Mouse (Mus musculus): Measurements from ENCODE around the gene Fto. TPM values are rescaled to one million over a fixed set of nuclear protein-coding genes. Genes with fewer than 3 reads are reported as not detected.

The Fto gene
- polyA plus RNA-seq, 1 experiment from 2014 or later = 107 TPM

DNA sequence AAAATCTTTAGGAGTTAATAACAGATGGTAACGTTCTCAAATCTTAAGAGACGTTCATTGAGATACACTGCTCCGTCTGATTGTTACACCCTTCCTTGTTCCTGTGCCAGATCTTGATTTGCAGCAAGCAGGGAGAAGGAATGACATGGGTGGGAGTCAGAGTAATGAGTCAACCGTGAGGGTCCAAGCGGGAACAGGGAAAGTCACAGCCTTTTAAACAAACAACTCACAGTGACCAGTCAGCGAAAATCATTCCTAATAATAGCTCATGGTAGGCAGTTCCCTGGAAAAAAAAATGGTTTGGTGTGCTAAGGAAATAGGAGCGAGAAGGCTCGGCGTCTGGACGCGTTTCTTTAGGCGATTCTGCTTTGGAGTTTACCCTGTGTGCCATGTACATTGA is 208.9 kb downstream of the Fto start:
- ATAC-seq (ENCODE audit: insufficient number of reproducible peaks, insufficient read depth, low FRiP score, low TSS enrichment, low read depth) = no peak
- H3K4me1 ChIP-seq = peaks cover 22% of the 10 kb centered on the region
- WGBS = 72% methylated on average over 12 of the region's 12 CpGs

DNA sequence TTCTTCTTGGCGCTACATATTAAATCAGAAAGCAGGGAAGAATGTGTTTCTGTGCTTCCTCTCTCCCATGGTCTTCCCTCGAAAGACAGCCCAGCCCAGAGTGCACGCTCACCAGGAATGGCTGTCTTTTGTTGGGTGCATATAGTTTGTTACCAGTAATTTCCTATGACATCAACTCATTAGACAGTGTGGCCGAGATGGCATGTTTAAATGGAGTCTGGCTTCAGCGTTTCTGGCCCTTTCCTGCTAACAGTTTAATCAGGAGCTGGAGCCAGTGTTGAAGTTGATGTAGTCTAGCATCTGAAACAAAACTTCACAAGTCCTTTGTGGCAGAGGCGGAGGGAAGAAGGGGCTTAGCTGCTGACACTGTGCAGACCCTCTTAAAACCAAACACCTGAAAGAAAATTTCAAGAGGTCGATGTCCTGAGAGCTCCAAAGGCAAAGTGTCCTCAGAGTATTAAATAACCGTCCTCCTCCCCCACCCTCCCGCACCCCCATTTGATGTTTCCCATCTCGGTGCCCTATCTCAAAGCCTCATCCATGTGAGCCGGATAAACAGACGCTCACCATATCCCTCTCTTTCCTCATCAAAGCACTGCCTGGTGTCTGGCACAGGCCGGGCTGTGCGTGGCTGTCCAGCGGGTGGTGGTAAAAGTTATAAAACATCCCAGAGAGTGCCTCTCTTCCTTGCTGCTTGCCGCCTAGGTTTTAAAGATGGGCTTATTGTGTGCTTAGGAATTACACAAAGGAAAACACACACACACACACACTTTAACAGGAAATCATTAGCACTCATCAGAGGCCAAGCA is 210.9 kb downstream of the Fto start:
- Histone ChIP-seq H3K36me3 (peaks cover 8% of the 10 kb centered on the region), H3K4me2 (no peak overlapping the region), H3K9ac (no peak overlapping the region), H3K9me3 (no peaks in the 10 kb centered on the region), H3K4me1 (peaks cover 24% of the 10 kb centered on the region), H3K4me3 (no peak overlapping the region), H3K27ac (no peak overlapping the region), H3K27me3 (peaks cover 29% of the 10 kb centered on the region)
- ATAC-seq (ENCODE audit: insufficient number of reproducible peaks, insufficient read depth, low FRiP score, low TSS enrichment, low read depth) = no peak
- WGBS = 29% methylated on average over 16 of the region's 16 CpGs

More for the DNA sequence above, 208.9 kb downstream of the Fto start:
- no peak overlapping the region for H3K4me2 ChIP-seq
- no peak overlapping the region for H3K4me3 ChIP-seq
- H3K27ac ChIP-seq = no peak overlapping the region
- H3K27me3 ChIP-seq = peaks cover 14% of the 10 kb centered on the region
- no peak overlapping the region for H3K9ac ChIP-seq
- no peaks in the 10 kb centered on the region for H3K9me3 ChIP-seq
- H3K36me3 ChIP-seq = peaks cover 8% of the 10 kb centered on the region

DNA sequence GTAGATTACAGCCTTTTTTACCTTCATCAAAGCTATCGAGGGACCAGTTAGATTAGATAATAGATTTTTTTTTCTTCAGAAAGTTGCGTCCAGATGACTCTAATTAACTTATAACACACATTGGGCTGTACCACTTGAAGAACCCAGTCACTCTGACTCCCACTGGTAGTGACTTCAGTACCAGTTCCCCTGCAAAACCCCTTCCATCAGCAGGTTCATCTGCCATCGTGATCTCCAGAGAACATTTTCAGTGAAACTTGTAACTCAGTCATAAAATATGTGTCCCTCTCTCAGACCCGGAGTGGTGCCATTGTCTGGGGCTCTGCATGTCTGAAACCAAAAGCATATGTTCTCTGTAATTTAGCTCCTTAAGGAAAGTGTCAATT is 211.5 kb downstream of the Fto start:
- WGBS = 15% methylated on average over 4 of the region's 4 CpGs
- Histone ChIP-seq H3K9ac (no peak overlapping the region), H3K36me3 (peaks cover 8% of the 10 kb centered on the region), H3K4me1 (peaks cover 26% of the 10 kb centered on the region), H3K9me3 (no peaks in the 10 kb centered on the region), H3K4me3 (no peak overlapping the region), H3K4me2 (no peak overlapping the region), H3K27me3 (peaks cover 31% of the 10 kb centered on the region), H3K27ac (no peak overlapping the region)
- ATAC-seq (ENCODE audit: insufficient number of reproducible peaks, insufficient read depth, low FRiP score, low TSS enrichment, low read depth) = no peak

DNA sequence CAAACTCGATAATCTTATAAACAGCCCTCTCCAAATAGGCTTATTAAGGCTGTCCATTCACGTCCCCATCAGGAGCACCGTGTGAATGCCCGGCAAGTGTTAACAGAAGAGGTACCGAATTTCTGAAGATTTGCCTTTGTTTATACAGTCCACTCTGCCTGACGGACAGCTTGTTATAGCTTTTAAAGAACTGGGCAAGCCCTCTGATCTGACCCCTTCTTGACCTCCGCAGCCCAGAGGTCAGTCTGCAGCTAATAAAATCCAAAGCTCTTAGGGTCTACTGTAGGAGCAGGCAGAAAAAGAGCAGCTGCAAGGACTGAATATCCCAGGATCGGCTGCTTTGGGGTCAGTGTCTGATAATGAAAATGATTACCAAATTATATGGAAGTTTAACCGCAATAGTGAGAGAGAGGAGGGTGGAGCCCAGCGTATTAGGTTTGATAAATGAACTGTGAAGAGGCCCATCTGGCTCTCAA is 212.1 kb downstream of the Fto start:
- H3K27me3 ChIP-seq = peaks cover 31% of the 10 kb centered on the region
- no peak for ATAC-seq (ENCODE audit: insufficient number of reproducible peaks, insufficient read depth, low FRiP score, low TSS enrichment, low read depth)

DNA sequence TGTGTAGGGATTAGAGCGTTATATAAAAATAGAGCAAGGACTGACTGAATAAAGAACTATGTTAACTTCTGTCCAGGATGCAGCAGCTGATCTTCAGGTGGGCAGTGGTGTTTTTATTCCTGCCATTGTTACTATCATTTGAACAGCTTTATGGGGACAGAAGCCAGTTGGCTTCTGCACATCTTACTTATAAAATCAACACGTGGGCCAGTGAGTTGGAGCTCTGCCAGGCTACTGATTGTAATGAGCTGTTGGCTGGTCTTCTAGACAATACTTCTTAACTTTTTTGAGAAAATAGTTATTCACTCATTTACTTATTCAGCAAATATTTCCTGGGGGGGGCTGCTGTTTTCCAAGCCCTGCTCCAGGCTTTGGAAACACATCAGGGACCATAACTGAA is 215.6 kb downstream of the Fto start:
- Histone ChIP-seq H3K27me3 (peaks cover 44% of the 10 kb centered on the region), H3K4me3 (no peak overlapping the region), H3K9me3 (no peaks in the 10 kb centered on the region), H3K9ac (no peak overlapping the region), H3K36me3 (no peaks in the 10 kb centered on the region), H3K27ac (no peak overlapping the region), H3K4me2 (no peak overlapping the region), H3K4me1 (peaks cover 51% of the 10 kb centered on the region)
- 65% methylated on average over 2 of the region's 2 CpGs for WGBS
- ATAC-seq (ENCODE audit: insufficient number of reproducible peaks, insufficient read depth, low FRiP score, low TSS enrichment, low read depth) = no peak

More for the DNA sequence above, 212.1 kb downstream of the Fto start:
- Histone ChIP-seq H3K9ac (no peak overlapping the region), H3K27ac (no peak overlapping the region), H3K4me1 (peaks cover 26% of the 10 kb centered on the region), H3K36me3 (peaks cover 8% of the 10 kb centered on the region), H3K4me3 (no peak overlapping the region), H3K9me3 (no peaks in the 10 kb centered on the region), H3K4me2 (no peak overlapping the region)
- WGBS = 12% methylated on average over 10 of the region's 10 CpGs

DNA sequence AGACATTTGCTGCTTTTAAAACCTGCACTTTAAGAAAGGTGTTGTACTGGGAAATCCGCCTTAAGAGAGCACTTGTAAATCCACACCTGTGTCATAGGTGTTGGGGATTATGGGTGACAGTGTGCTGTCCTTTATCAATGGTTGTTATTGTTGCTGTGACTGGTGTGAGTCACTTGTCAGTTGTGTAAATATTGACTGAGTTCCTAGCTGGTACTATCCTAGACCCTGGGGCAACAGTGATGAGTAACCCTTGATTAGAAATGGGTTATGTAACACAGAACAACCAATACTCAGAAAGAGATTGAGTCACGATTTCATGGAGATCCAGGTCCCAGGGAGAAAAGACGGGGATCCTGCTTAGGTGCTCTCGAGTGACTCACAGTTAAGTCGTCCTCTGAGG is 216.4 kb downstream of the Fto start:
- Histone ChIP-seq H3K4me3 (no peak overlapping the region), H3K27me3 (peaks cover 45% of the 10 kb centered on the region), H3K4me1 (peaks cover 51% of the 10 kb centered on the region), H3K9me3 (no peaks in the 10 kb centered on the region), H3K27ac (no peak overlapping the region), H3K9ac (no peak overlapping the region), H3K36me3 (no peaks in the 10 kb centered on the region), H3K4me2 (no peak overlapping the region)
- ATAC-seq (ENCODE audit: insufficient number of reproducible peaks, insufficient read depth, low FRiP score, low TSS enrichment, low read depth) = no peak
- WGBS = 84% methylated on average over 5 of the region's 5 CpGs

DNA sequence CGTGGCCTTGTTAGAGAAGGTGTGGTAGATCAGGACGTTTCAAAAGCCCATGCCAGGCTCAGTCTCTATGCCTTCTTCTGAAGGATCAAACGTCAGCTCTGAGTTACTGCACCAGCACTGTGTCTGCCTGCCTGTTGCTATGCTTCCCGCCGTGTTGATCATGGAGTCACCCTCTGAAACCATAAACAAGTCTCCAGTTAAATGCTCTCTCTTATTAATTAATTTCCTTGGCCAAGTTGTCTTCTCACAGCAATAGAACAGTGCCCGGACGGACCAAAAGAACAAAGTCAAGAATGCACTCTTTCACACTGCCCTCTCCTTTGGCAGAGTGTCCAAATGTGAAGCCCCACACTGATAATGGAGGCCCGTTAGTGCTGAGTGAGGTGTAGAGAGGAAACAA is 217.3 kb downstream of the Fto start:
- Histone ChIP-seq H3K4me3 (no peak overlapping the region), H3K9me3 (no peaks in the 10 kb centered on the region), H3K4me2 (no peak overlapping the region), H3K4me1 (peaks cover 44% of the 10 kb centered on the region), H3K9ac (no peak overlapping the region), H3K36me3 (no peaks in the 10 kb centered on the region), H3K27me3 (peaks cover 46% of the 10 kb centered on the region), H3K27ac (no peak overlapping the region)
- no peak for ATAC-seq (ENCODE audit: insufficient number of reproducible peaks, insufficient read depth, low FRiP score, low TSS enrichment, low read depth)
- WGBS = 85% methylated on average over 8 of the region's 8 CpGs

DNA sequence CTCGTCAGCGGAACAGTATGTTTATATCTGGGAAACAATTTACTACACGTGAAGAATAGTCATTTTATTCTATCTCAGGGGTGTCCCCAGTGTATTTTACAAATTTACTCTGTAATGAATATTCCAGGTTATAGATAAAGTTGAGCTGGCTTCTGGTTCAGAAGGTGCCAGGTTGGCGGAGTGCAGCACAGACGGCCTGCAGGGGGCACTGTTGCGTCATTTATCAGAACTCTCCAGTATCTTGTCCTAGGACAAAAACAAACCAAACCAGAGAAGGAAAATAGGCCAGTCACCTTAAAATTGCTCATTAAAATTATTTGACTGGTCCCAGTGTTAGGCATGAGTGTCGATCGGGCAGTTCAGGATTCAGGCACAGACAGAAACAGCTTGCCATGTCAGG is 218.6 kb downstream of the Fto start:
- Histone ChIP-seq H3K36me3 (no peaks in the 10 kb centered on the region), H3K4me2 (no peak overlapping the region), H3K9me3 (no peaks in the 10 kb centered on the region), H3K4me3 (no peak overlapping the region), H3K9ac (no peak overlapping the region), H3K4me1 (peaks cover 36% of the 10 kb centered on the region), H3K27ac (no peak overlapping the region), H3K27me3 (peaks cover 52% of the 10 kb centered on the region)
- no peak for ATAC-seq (ENCODE audit: insufficient number of reproducible peaks, insufficient read depth, low FRiP score, low TSS enrichment, low read depth)
- 18% methylated on average over 8 of the region's 8 CpGs for WGBS

DNA sequence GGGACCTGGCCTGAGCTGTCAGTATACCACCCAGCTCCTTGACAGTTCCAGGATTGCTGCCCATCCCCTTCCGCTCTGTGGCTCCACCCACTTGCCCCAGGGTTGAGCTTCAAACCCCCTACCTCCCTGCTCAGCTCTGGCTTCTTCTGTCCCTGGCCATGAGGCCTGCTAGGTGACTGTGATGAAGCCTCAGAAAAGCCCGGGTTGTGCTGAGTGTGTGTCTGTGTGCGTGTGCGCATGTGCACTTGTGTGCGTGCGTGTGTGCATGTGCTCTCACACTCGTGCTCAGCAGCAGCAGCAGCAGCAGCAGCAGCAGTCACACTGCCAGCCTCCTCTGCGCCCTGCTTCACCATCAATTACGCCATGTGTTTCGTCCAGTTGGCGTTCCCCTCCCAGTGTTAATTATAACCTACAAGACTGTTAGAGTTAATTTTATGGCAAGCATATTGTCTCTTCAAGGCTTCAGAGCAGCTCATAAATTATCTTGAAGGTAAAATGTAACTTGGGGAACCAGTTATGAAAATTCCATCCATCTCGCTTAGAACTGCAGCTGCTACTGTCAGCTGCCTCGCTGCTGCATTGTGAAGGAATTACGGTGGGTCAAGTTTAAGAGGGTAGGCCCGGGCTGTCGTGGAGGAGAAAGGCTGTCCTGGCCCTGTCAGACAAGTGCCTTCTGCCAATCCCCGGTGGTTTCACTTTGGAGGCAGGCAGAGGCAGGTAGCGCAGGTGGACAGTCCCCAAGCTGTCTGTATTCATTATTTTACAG is 219.5 kb downstream of the Fto start:
- no peaks in the 10 kb centered on the region for H3K9me3 ChIP-seq
- peaks cover 41% of the 10 kb centered on the region for H3K4me1 ChIP-seq
- no peak overlapping the region for H3K9ac ChIP-seq
- no peak overlapping the region for H3K4me3 ChIP-seq
- no peaks in the 10 kb centered on the region for H3K36me3 ChIP-seq
- no peak for ATAC-seq (ENCODE audit: insufficient number of reproducible peaks, insufficient read depth, low FRiP score, low TSS enrichment, low read depth)
- H3K27ac ChIP-seq = 0 out of 2 replicates have a peak overlapping the region, but pooled peaks have one; percentile 4
- peaks cover 49% of the 10 kb centered on the region for H3K27me3 ChIP-seq
- H3K4me2 ChIP-seq = no peak overlapping the region
- WGBS = 63% methylated on average over 18 of the region's 18 CpGs

DNA sequence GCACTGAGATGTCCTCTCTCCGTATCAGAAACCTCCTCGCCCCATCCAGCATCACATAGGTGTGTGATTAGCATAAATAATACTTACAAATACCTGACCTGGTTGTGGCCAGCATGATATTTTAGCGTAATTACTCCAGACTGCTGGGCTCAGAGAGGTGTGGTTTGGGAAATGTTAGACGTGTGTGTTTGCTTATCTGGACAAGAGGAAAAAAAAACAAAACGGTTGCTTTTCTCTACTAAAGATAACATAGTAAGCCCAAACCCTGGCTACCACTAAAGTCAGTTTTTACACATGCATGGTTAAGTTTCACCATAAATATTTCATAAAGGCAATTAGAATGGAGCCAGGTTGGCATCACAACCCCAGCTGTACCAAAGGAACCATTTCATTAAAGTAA is 221.4 kb downstream of the Fto start:
- Histone ChIP-seq H3K27me3 (peaks cover 37% of the 10 kb centered on the region), H3K27ac (no peak overlapping the region), H3K9ac (no peak overlapping the region), H3K36me3 (no peaks in the 10 kb centered on the region), H3K4me3 (no peak overlapping the region), H3K4me1 (peaks cover 56% of the 10 kb centered on the region), H3K4me2 (no peak overlapping the region), H3K9me3 (no peaks in the 10 kb centered on the region)
- WGBS = 67% methylated on average over 5 of the region's 5 CpGs
- no peak for ATAC-seq (ENCODE audit: insufficient number of reproducible peaks, insufficient read depth, low FRiP score, low TSS enrichment, low read depth)

DNA sequence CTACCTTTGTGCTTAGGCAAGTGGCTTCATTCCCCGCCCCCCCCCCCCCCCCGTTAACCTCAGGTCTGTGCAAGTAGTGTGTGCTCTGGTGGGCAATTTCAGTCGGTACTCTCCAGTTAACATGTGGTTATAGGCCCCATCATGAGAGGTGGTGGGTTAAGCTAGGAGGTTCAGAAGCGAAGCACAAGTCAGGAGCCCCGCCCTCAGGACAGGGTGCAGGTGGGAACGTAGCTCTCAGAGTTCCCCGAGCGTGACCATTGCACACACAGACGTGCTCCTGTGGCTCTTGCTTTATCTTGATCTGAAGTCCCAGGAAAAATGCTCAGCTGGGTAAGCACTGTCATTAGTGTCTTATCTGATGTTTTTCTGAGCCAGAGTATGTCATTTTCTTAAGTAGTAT is 224.8 kb downstream of the Fto start:
- Histone ChIP-seq H3K4me3 (no peak overlapping the region), H3K27ac (no peak overlapping the region), H3K4me1 (peaks cover 44% of the 10 kb centered on the region), H3K9ac (no peak overlapping the region), H3K9me3 (no peaks in the 10 kb centered on the region), H3K36me3 (0 out of 2 replicates have a peak, but pooled peaks cover 4% of the 10 kb centered on the region), H3K27me3 (peaks cover 33% of the 10 kb centered on the region), H3K4me2 (no peak overlapping the region)
- 59% methylated on average over 9 of the region's 9 CpGs for WGBS
- ATAC-seq (ENCODE audit: insufficient number of reproducible peaks, insufficient read depth, low FRiP score, low TSS enrichment, low read depth) = no peak

DNA sequence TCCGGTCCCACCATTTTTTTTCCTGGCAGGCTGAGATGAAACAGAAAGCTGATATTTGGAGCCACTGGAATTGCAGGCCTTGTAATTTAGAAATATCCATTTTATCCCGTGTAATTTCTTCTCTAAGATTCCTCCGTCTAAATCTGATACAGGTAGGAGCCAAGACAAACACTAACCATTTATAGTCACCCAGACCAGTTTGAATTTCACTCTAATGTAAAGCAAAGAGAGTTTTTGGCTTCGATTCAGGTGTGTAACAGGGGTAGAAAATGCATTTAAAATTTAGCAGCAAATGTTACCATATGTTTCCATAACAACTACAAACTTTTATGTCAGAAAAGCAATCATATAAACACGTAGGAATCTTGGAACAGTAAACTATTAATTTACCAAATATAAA is 225.6 kb downstream of the Fto start:
- no peak overlapping the region for H3K9ac ChIP-seq
- H3K36me3 ChIP-seq = 0 out of 2 replicates have a peak, but pooled peaks cover 4% of the 10 kb centered on the region
- H3K4me1 ChIP-seq = peaks cover 36% of the 10 kb centered on the region
- no peaks in the 10 kb centered on the region for H3K9me3 ChIP-seq
- H3K4me2 ChIP-seq = no peak overlapping the region
- 33% methylated on average over 5 of the region's 5 CpGs for WGBS
- H3K27me3 ChIP-seq = peaks cover 31% of the 10 kb centered on the region
- H3K27ac ChIP-seq = peak overlapping the region; percentile 39; the same call in 1 of the 2 replicates
- no peak overlapping the region for H3K4me3 ChIP-seq
- no peak for ATAC-seq (ENCODE audit: insufficient number of reproducible peaks, insufficient read depth, low FRiP score, low TSS enrichment, low read depth)
